Mouse (Mus musculus): ENCODE results near the gene 4930451I11Rik. TPM values are rescaled to one million over a fixed set of nuclear protein-coding genes. Genes with fewer than 3 reads are reported as not detected.
A peak's percentile ranks its signal among the peaks of the same experiment; 100 is the strongest.

The 4930451I11Rik gene
- polyA plus RNA-seq, 1 experiment from 2014 or later: not detected

- WGBS: 90% methylated on average over 6 of the region's 6 CpGs
- no peak for DNase-seq (ENCODE audit: low spot score)
- Histone ChIP-seq H3K4me3 (no peak overlapping the region; the same call in 1 of the 2 replicates), H3K27ac (replicated peaks) (no peak overlapping the region), H3K9me3 (no peaks in the 10 kb centered on the region), H3K4me1 (peaks cover 27% of the 10 kb centered on the region), H3K36me3 (replicated peaks) (peaks cover 56% of the 10 kb centered on the region), H3K27me3 (replicated peaks; ENCODE audit: low read depth, poor library complexity, severe bottlenecking) (no peaks in the 10 kb centered on the region)
Measured at GRCm38 (mm10) chr7:126806956-126807355, 24.5 kb downstream of the 4930451I11Rik start.

- peaks cover 68% of the 10 kb centered on the region for H3K36me3 ChIP-seq (replicated peaks)
- no peak overlapping the region for H3K4me3 ChIP-seq
- no peak for DNase-seq (ENCODE audit: low spot score)
- H3K27me3 ChIP-seq (replicated peaks; ENCODE audit: low read depth, poor library complexity, severe bottlenecking): no peaks in the 10 kb centered on the region
- H3K9me3 ChIP-seq: no peaks in the 10 kb centered on the region
- H3K27ac ChIP-seq (replicated peaks): no peak overlapping the region
- peaks cover 35% of the 10 kb centered on the region for H3K4me1 ChIP-seq
Measured at GRCm38 (mm10) chr7:126803751-126804150, 27.7 kb downstream of the 4930451I11Rik start.

- no peak overlapping the region for H3K4me3 ChIP-seq
- H3K36me3 ChIP-seq (replicated peaks): peaks cover 68% of the 10 kb centered on the region
- H3K4me1 ChIP-seq: peaks cover 31% of the 10 kb centered on the region
- H3K27ac ChIP-seq (replicated peaks): no peak overlapping the region
- no peaks in the 10 kb centered on the region for H3K27me3 ChIP-seq (replicated peaks; ENCODE audit: low read depth, poor library complexity, severe bottlenecking)
- DNase-seq (ENCODE audit: low spot score): no peak
- WGBS: 89% methylated on average over 6 of the region's 6 CpGs
- no peaks in the 10 kb centered on the region for H3K9me3 ChIP-seq
Measured at GRCm38 (mm10) chr7:126803181-126803580, 28.3 kb downstream of the 4930451I11Rik start.

- WGBS: 90% methylated on average over 11 of the region's 11 CpGs
- DNase-seq (ENCODE audit: low spot score): no peak
- Histone ChIP-seq H3K4me1 (peaks cover 31% of the 10 kb centered on the region), H3K36me3 (replicated peaks) (peaks cover 70% of the 10 kb centered on the region), H3K4me3 (no peak overlapping the region), H3K9me3 (no peaks in the 10 kb centered on the region), H3K27me3 (replicated peaks; ENCODE audit: low read depth, poor library complexity, severe bottlenecking) (no peaks in the 10 kb centered on the region), H3K27ac (replicated peaks) (no peak overlapping the region; the same call in 1 of the 2 replicates)
Measured at GRCm38 (mm10) chr7:126802134-126802889, 29.1 kb downstream of the 4930451I11Rik start.

- Histone ChIP-seq H3K27me3 (replicated peaks; ENCODE audit: low read depth, poor library complexity, severe bottlenecking) (no peaks in the 10 kb centered on the region), H3K4me1 (peaks cover 39% of the 10 kb centered on the region), H3K9me3 (no peaks in the 10 kb centered on the region), H3K4me3 (peak overlapping the region; percentile 93; the same call in 1 of the 2 replicates), H3K36me3 (replicated peaks) (peaks cover 70% of the 10 kb centered on the region), H3K27ac (replicated peaks) (peak overlapping the region; percentile 97)
- DNase-seq (ENCODE audit: low spot score): no peak
- WGBS: 97% methylated on average over 16 of the region's 16 CpGs
Measured at GRCm38 (mm10) chr7:126801057-126801422, 30.4 kb downstream of the 4930451I11Rik start.

GRCm38 (mm10) chr7:126800269-126801056 is 31.0 kb downstream of the 4930451I11Rik start:
- Histone ChIP-seq H3K4me3 (peak overlapping the region; percentile 93), H3K4me1 (peaks cover 43% of the 10 kb centered on the region), H3K27me3 (replicated peaks; ENCODE audit: low read depth, poor library complexity, severe bottlenecking) (no peaks in the 10 kb centered on the region), H3K27ac (replicated peaks) (peak overlapping the region; percentile 97), H3K9me3 (no peaks in the 10 kb centered on the region), H3K36me3 (replicated peaks) (peaks cover 72% of the 10 kb centered on the region)
- WGBS: 56% methylated on average over 5 of the region's 5 CpGs
- DNase-seq (ENCODE audit: low spot score): no peak

- Histone ChIP-seq H3K9me3 (no peaks in the 10 kb centered on the region), H3K4me1 (peaks cover 43% of the 10 kb centered on the region), H3K27me3 (replicated peaks; ENCODE audit: low read depth, poor library complexity, severe bottlenecking) (no peaks in the 10 kb centered on the region), H3K36me3 (replicated peaks) (peaks cover 72% of the 10 kb centered on the region), H3K27ac (replicated peaks) (peak overlapping the region; percentile 97), H3K4me3 (peak overlapping the region; percentile 93)
- no peak for DNase-seq (ENCODE audit: low spot score)
- WGBS: under 1% methylated on average over 38 of the region's 38 CpGs
Measured at GRCm38 (mm10) chr7:126799468-126800268, 31.8 kb downstream of the 4930451I11Rik start.

GRCm38 (mm10) chr7:126799050-126799467 is 32.4 kb downstream of the 4930451I11Rik start:
- Histone ChIP-seq H3K4me3 (peak overlapping the region; percentile 93), H3K9me3 (no peaks in the 10 kb centered on the region), H3K4me1 (peaks cover 43% of the 10 kb centered on the region), H3K27me3 (replicated peaks; ENCODE audit: low read depth, poor library complexity, severe bottlenecking) (no peaks in the 10 kb centered on the region), H3K27ac (replicated peaks) (peak overlapping the region; percentile 97), H3K36me3 (replicated peaks) (peaks cover 72% of the 10 kb centered on the region)
- peak; percentile 98 for DNase-seq (ENCODE audit: low spot score)
- under 1% methylated on average over 36 of the region's 36 CpGs for WGBS

GRCm38 (mm10) chr7:126798127-126799049 is 33.1 kb downstream of the 4930451I11Rik start:
- peaks cover 66% of the 10 kb centered on the region for H3K36me3 ChIP-seq (replicated peaks)
- under 1% methylated on average over 40 of the region's 40 CpGs for WGBS
- H3K4me1 ChIP-seq: peaks cover 43% of the 10 kb centered on the region
- DNase-seq (ENCODE audit: low spot score): no peak
- no peaks in the 10 kb centered on the region for H3K27me3 ChIP-seq (replicated peaks; ENCODE audit: low read depth, poor library complexity, severe bottlenecking)
- H3K27ac ChIP-seq (replicated peaks): peak overlapping the region; percentile 97
- H3K4me3 ChIP-seq: peak overlapping the region; percentile 93
- no peaks in the 10 kb centered on the region for H3K9me3 ChIP-seq

GRCm38 (mm10) chr7:126797411-126798126 is 33.9 kb downstream of the 4930451I11Rik start, which contains the start of gene Fam57b:
TSS of gene Fam57b (plus strand) at chr7:126797668.
- WGBS: 40% methylated on average over 21 of the region's 21 CpGs
- Histone ChIP-seq H3K27me3 (replicated peaks; ENCODE audit: low read depth, poor library complexity, severe bottlenecking) (no peaks in the 10 kb centered on the region), H3K4me3 (peak within 1 kb of the TSS; percentile 93), H3K36me3 (replicated peaks) (peaks cover 58% of the 10 kb centered on the region), H3K9me3 (no peaks in the 10 kb centered on the region), H3K4me1 (peaks cover 50% of the 10 kb centered on the region), H3K27ac (replicated peaks) (peak within 1 kb of the TSS; percentile 97)
- peak; percentile 32 for DNase-seq (ENCODE audit: low spot score)

- peak; percentile 34 for DNase-seq (ENCODE audit: low spot score)
- H3K4me3 ChIP-seq: peak overlapping the region; percentile 93
- H3K4me1 ChIP-seq: peaks cover 56% of the 10 kb centered on the region
- WGBS: 87% methylated on average over 8 of the region's 8 CpGs
- no peaks in the 10 kb centered on the region for H3K9me3 ChIP-seq
- H3K36me3 ChIP-seq (replicated peaks): peaks cover 48% of the 10 kb centered on the region
- H3K27me3 ChIP-seq (replicated peaks; ENCODE audit: low read depth, poor library complexity, severe bottlenecking): no peaks in the 10 kb centered on the region
- H3K27ac ChIP-seq (replicated peaks): no peak overlapping the region
Measured at GRCm38 (mm10) chr7:126796350-126796932, 35.0 kb downstream of the 4930451I11Rik start.
